16 mouse cellular contexts compared by ENCODE assay signal in the genomic region with DNA sequence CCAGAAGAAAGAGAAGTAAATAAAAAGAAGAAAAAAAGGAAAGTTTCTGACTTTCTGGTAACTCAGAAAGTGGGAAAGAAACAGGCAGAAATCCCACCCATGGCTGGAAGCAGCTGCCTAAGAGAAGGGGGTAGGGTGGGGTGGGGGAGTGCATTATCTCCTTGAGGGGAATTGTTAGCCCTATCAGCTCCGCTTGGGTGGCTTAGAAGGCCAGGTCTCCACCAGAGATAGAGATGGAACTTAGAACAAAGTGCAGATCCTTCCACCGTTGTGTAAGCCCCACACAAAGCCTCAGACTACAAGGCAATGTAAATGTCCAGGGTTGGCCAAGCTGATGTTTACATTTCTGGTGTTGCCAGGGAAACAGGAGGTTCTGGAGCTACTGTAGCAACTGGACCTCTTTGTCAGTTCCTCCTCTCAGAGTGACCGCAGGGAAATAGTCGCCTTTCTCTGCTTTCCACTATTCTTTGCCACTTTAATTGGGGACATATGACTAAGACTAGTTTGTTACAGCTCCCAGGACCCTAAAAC. TPM values are rescaled to one million over a fixed set of nuclear protein-coding genes. Genes with fewer than 3 reads are reported as not detected.
A peak's percentile ranks its signal among the peaks of the same experiment; 100 is the strongest.
DNase-seq lines count a peak whose midpoint lies in the region; ATAC-seq and TF ChIP-seq lines count a peak whose summit lies in the region.
"Had no signal": no experiment of that assay in that cellular context is flagged by ENCODE, and none has a peak within 500 bp of the region (broad histone marks: within the 10 kb centered on the region; RNA-seq: fewer than 3 reads in every experiment).

No protein-coding gene starts in this region.

- ATAC-seq in lung, embryonic 14.5 days (ENCODE audit: insufficient read depth) = no peak
- peak; percentile 49; the same call in 1 of the 2 replicates for ATAC-seq in megakaryocyte-erythroid progenitor cell, adult 5-6 weeks (replicated peaks; ENCODE audit: low FRiP score, low TSS enrichment, poor library complexity, severe bottlenecking)
- ATAC-seq: midbrain, embryonic 16.5 days had no signal

- WGBS in lung, embryonic 14.5 days = 32% methylated on average over 4 of the region's 4 CpGs
- 40% methylated on average over 4 of the region's 4 CpGs for WGBS in lung, adult 2 months

- no peak overlapping the region for H3K27ac ChIP-seq in lung, embryonic 14.5 days (ENCODE audit: low read depth)
- H3K27ac ChIP-seq: heart, embryonic 13.5 days; hindbrain, embryonic 10.5 days; left cerebral cortex, adult 2 months had no signal

- no peaks in the 10 kb centered on the region for H3K4me1 ChIP-seq in lung, embryonic 14.5 days (ENCODE audit: insufficient read depth)
- no peaks in the 10 kb centered on the region for H3K4me1 ChIP-seq in lung, adult 2 months (ENCODE audit: control insufficient read depth, insufficient read depth, low read length)
- H3K4me1 ChIP-seq: heart, embryonic 13.5 days had no signal

- H3K9me3 ChIP-seq in lung, embryonic 14.5 days (ENCODE audit: low read depth, low read length) = no peaks in the 10 kb centered on the region
- H3K9me3 ChIP-seq: heart, embryonic 13.5 days; hindbrain, embryonic 10.5 days had no signal

- no peak for TF ChIP-seq CTCF in lung, embryonic 14.5 days (IDR thresholded peaks at IDR 0.05; ENCODE audit: low read depth)
- no peak for TF ChIP-seq CTCF in lung, adult 2 months (IDR thresholded peaks at IDR 0.05; ENCODE audit: insufficient read depth, low read length)

- H3K27me3 ChIP-seq in lung, embryonic 14.5 days (ENCODE audit: insufficient read depth, low read length) = no peaks in the 10 kb centered on the region
- H3K27me3 ChIP-seq: CH12.LX; heart, embryonic 13.5 days had no signal

- TF ChIP-seq POLR2A in lung, adult 2 months (IDR thresholded peaks at IDR 0.05; ENCODE audit: borderline replicate concordance, extremely low read depth, low read depth, low read length) = no peak

- no peak overlapping the region for H3K4me3 ChIP-seq in lung, embryonic 14.5 days (ENCODE audit: low read depth, low read length)
- no peak overlapping the region for H3K4me3 ChIP-seq in lung, adult 2 months (replicated peaks; ENCODE audit: extremely low read depth, low read depth, low read length)
- H3K4me3 ChIP-seq: heart, embryonic 13.5 days; hindbrain, embryonic 10.5 days; left cerebral cortex, adult 2 months had no signal

- peak; percentile 65 for DNase-seq in lung, embryonic 14.5 days
- DNase-seq in lung, adult 2 months = no peak
- DNase-seq in ES-CJ7 (ENCODE audit: low read depth, low spot score) (peak; percentile 46), liver (peak; percentile 45)
- no peak for DNase-seq in left cerebral cortex, adult 11 months (ENCODE audit: low spot score)
- no peak for DNase-seq in urinary bladder, postnatal 25 days (ENCODE audit: low spot score)
- DNase-seq: cerebellum, adult 18-20 months; embryo, embryonic 11 days; kidney, postnatal 36 days; thymus, adult 2 months had no signal

- H3K4me2 ChIP-seq in lung, embryonic 14.5 days = no peak overlapping the region
- H3K4me2 ChIP-seq: heart, embryonic 13.5 days had no signal

- no peaks in the 10 kb centered on the region for H3K36me3 ChIP-seq in lung, embryonic 14.5 days (ENCODE audit: insufficient read depth)
- H3K36me3 ChIP-seq: heart, embryonic 13.5 days; hindbrain, embryonic 10.5 days had no signal

- no peak overlapping the region for H3K9ac ChIP-seq in lung, embryonic 14.5 days
- H3K9ac ChIP-seq: heart, embryonic 13.5 days had no signal

RNA-seq across cellular contexts. Expression of gene Cyb5r3, which starts 9.5 kb away (rescaled TPM):
- 161 and 164 TPM in 2 replicates for polyA plus RNA-seq in lung, embryonic 14.5 days (2014; fragmentation: Nextera tagmentation; extraction: Ambion mirVana)
- polyA plus RNA-seq in lung, adult 2 months (2012; rRNA removed) = 438 and 440 TPM in 2 replicates
- 89.4 and 102 TPM in 2 replicates for total RNA-seq in megakaryocyte-erythroid progenitor cell, adult 5-6 weeks (2014; fragmentation: Nextera tagmentation)
- total RNA-seq in megakaryocyte-erythroid progenitor cell, adult 5-6 weeks (2017) = 33.0 and 55.6 TPM in 2 replicates

RNA-seq across cellular contexts. Expression of gene Poldip3, which starts 32.7 kb away (rescaled TPM):
- polyA plus RNA-seq in lung, embryonic 14.5 days (2014; fragmentation: Nextera tagmentation; extraction: Ambion mirVana) = 159 and 162 TPM in 2 replicates
- 46.5 and 55.8 TPM in 2 replicates for polyA plus RNA-seq in lung, adult 2 months (2012; rRNA removed)
- 59.0 and 76.4 TPM in 2 replicates for total RNA-seq in megakaryocyte-erythroid progenitor cell, adult 5-6 weeks (2014; fragmentation: Nextera tagmentation)
- total RNA-seq in megakaryocyte-erythroid progenitor cell, adult 5-6 weeks (2017) = 65.4 and 92.3 TPM in 2 replicates

RNA-seq across cellular contexts. Expression of gene Rrp7a, which starts 59.3 kb away (rescaled TPM):
- 51.0 and 59.3 TPM in 2 replicates for polyA plus RNA-seq in lung, embryonic 14.5 days (2014; fragmentation: Nextera tagmentation; extraction: Ambion mirVana)
- 82.1 and 85.3 TPM in 2 replicates for polyA plus RNA-seq in lung, adult 2 months (2012; rRNA removed)
- 30.4 and 53.1 TPM in 2 replicates for total RNA-seq in megakaryocyte-erythroid progenitor cell, adult 5-6 weeks (2014; fragmentation: Nextera tagmentation)
- 107 and 139 TPM in 2 replicates for total RNA-seq in megakaryocyte-erythroid progenitor cell, adult 5-6 weeks (2017)

Comparison
In these comparisons a context has a peak if more than half of its experiments do, and no peak if none do; other contexts are left out.
1. DNase-seq: peak in lung, embryonic 14.5 days (single experiment), ES-CJ7 (single experiment) and liver (single experiment); none in lung, adult 2 months (single experiment), left cerebral cortex, adult 11 months (single experiment) and urinary bladder, postnatal 25 days (single experiment).